Mouse (Mus musculus) midbrain, embryonic 10.5 days (tissue): Measurements from ENCODE around the gene Rab3c. TPM values are rescaled to one million over a fixed set of nuclear protein-coding genes. Genes with fewer than 3 reads are reported as not detected.
A peak's percentile ranks its signal among the peaks of the same experiment; 100 is the strongest.

Experiments
- DNase-seq: peaks from one replicate; pipeline ENCODE4 v3.0.0-alpha.2; 2017; ENCODE audit warnings: low spot score
- H3K27ac ChIP-seq: fragments of 300-500 bp; sonication (generic); replicated peaks from 2 replicates; pipeline ENCODE4 v1.5.1; 2016; ENCODE audit warnings: mild to moderate bottlenecking
- H3K27me3 ChIP-seq: fragments of 300-500 bp; sonication (generic); 2 replicates; pipeline ENCODE4 v1.6.1; 2016; ENCODE audit warnings: low read depth, mild to moderate bottlenecking; ENCODE audit not compliant: poor library complexity, severe bottlenecking
- H3K36me3 ChIP-seq: fragments of 300-500 bp; sonication (generic); 2 replicates; pipeline ENCODE4 v1.6.1; 2016; ENCODE audit warnings: mild to moderate bottlenecking, moderate library complexity
- H3K4me1 ChIP-seq: fragments of 300-500 bp; sonication (generic); 2 replicates; pipeline ENCODE4 v1.6.1; 2016
- H3K4me3 ChIP-seq: fragments of 300-500 bp; sonication (generic); 2 replicates; pipeline ENCODE4 v1.5.1; 2016; ENCODE audit warnings: mild to moderate bottlenecking, moderate library complexity
- H3K9me3 ChIP-seq: fragments of 300-500 bp; sonication (generic); replicated peaks from 2 replicates; pipeline ENCODE4 v1.6.1; 2016; ENCODE audit warnings: mild to moderate bottlenecking
- WGBS: fragments of 180-500 bp; shearing (Covaris S2); methylation state at CpG from one replicate; pipeline ENCODE4 v1.1.7; 2016; 5-methylcytosine and 5-hydroxymethylcytosine counted together
- polyA plus RNA-seq: library from polyadenylated mRNA; unstranded; fragments of >200 nt; fragmentation: Nextera tagmentation; extraction: Ambion mirVana; gene quantifications from 2 replicates; pipeline ENCODE4 v1.2.1, GENCODE M21; 2016

Gene Rab3c
- polyA plus RNA-seq, 1 experiment from 2014 or later = 9.0 TPM

GRCm38 (mm10) chr13:110024381-110025161 lies 256.2 kb downstream of the Rab3c start:
- Histone ChIP-seq H3K36me3 (no peaks in the 10 kb centered on the region), H3K27ac (no peak overlapping the region), H3K27me3 (peaks cover 12% of the 10 kb centered on the region), H3K4me3 (no peak overlapping the region), H3K4me1 (peaks cover 5% of the 10 kb centered on the region), H3K9me3 (no peaks in the 10 kb centered on the region)
- DNase-seq = no peak
- 86% methylated on average over 10 of the region's 10 CpGs for WGBS

- WGBS = 87% methylated on average over 5 of the region's 5 CpGs
- H3K4me1 ChIP-seq = peaks cover 19% of the 10 kb centered on the region
- H3K27me3 ChIP-seq = peaks cover 13% of the 10 kb centered on the region
- no peaks in the 10 kb centered on the region for H3K36me3 ChIP-seq
- no peak overlapping the region for H3K4me3 ChIP-seq
- no peak overlapping the region for H3K27ac ChIP-seq
- DNase-seq = peak; percentile 34
- no peaks in the 10 kb centered on the region for H3K9me3 ChIP-seq
Observed at GRCm38 (mm10) chr13:110023031-110023430, 257.8 kb downstream of the Rab3c start.

GRCm38 (mm10) chr13:110019774-110020173 lies 261.0 kb downstream of the Rab3c start:
- no peaks in the 10 kb centered on the region for H3K36me3 ChIP-seq
- H3K4me1 ChIP-seq = peaks cover 28% of the 10 kb centered on the region
- peaks cover 23% of the 10 kb centered on the region for H3K27me3 ChIP-seq
- H3K27ac ChIP-seq = peak overlapping the region; percentile 76
- WGBS = 19% methylated on average over 9 of the region's 9 CpGs
- DNase-seq = peak; percentile 32
- peak overlapping the region; percentile 56 for H3K4me3 ChIP-seq
- no peaks in the 10 kb centered on the region for H3K9me3 ChIP-seq

GRCm38 (mm10) chr13:110018941-110019743 lies 261.7 kb downstream of the Rab3c start:
- peak overlapping the region; percentile 56 for H3K4me3 ChIP-seq
- WGBS = 1% methylated on average over 20 of the region's 20 CpGs
- H3K27ac ChIP-seq = peak overlapping the region; percentile 76
- peak; percentile 49 for DNase-seq
- no peaks in the 10 kb centered on the region for H3K9me3 ChIP-seq
- H3K36me3 ChIP-seq = no peaks in the 10 kb centered on the region
- H3K27me3 ChIP-seq = peaks cover 25% of the 10 kb centered on the region
- peaks cover 28% of the 10 kb centered on the region for H3K4me1 ChIP-seq

- Histone ChIP-seq H3K4me1 (peaks cover 28% of the 10 kb centered on the region), H3K4me3 (peak overlapping the region; percentile 56), H3K9me3 (no peaks in the 10 kb centered on the region), H3K27ac (peak overlapping the region; percentile 76), H3K27me3 (peaks cover 27% of the 10 kb centered on the region), H3K36me3 (no peaks in the 10 kb centered on the region)
- peak; percentile 84 for DNase-seq
- WGBS = under 1% methylated on average over 17 of the region's 17 CpGs
Observed at GRCm38 (mm10) chr13:110018431-110018901, 262.3 kb downstream of the Rab3c start.

GRCm38 (mm10) chr13:110012029-110012428 lies 268.8 kb downstream of the Rab3c start:
- WGBS = 90% methylated on average over 4 of the region's 4 CpGs
- Histone ChIP-seq H3K4me1 (peaks cover 18% of the 10 kb centered on the region), H3K9me3 (no peaks in the 10 kb centered on the region), H3K27me3 (peaks cover 9% of the 10 kb centered on the region; the same call in 1 of the 2 replicates), H3K27ac (no peak overlapping the region), H3K36me3 (no peaks in the 10 kb centered on the region), H3K4me3 (no peak overlapping the region)
- no peak for DNase-seq

- H3K4me3 ChIP-seq = no peak overlapping the region
- 0 out of 2 replicates have a peak, but pooled peaks cover 4% of the 10 kb centered on the region for H3K27me3 ChIP-seq
- H3K27ac ChIP-seq = no peak overlapping the region
- no peak for DNase-seq
- H3K36me3 ChIP-seq = no peaks in the 10 kb centered on the region
- H3K9me3 ChIP-seq = no peaks in the 10 kb centered on the region
- peaks cover 23% of the 10 kb centered on the region for H3K4me1 ChIP-seq
- WGBS = 87% methylated on average over 6 of the region's 6 CpGs
Observed at GRCm38 (mm10) chr13:110010876-110011275, 269.9 kb downstream of the Rab3c start.

- WGBS = 56% methylated on average over 8 of the region's 8 CpGs
- no peak overlapping the region for H3K27ac ChIP-seq
- H3K27me3 ChIP-seq = no peaks in the 10 kb centered on the region
- no peaks in the 10 kb centered on the region for H3K36me3 ChIP-seq
- H3K4me1 ChIP-seq = peaks cover 23% of the 10 kb centered on the region
- no peaks in the 10 kb centered on the region for H3K9me3 ChIP-seq
- H3K4me3 ChIP-seq = no peak overlapping the region
- DNase-seq = no peak
Observed at GRCm38 (mm10) chr13:110008539-110008938, 272.3 kb downstream of the Rab3c start.

GRCm38 (mm10) chr13:110006106-110006781 lies 274.6 kb downstream of the Rab3c start:
- no peaks in the 10 kb centered on the region for H3K9me3 ChIP-seq
- H3K4me3 ChIP-seq = no peak overlapping the region
- no peak overlapping the region for H3K27ac ChIP-seq
- H3K4me1 ChIP-seq = peaks cover 23% of the 10 kb centered on the region
- 53% methylated on average over 21 of the region's 21 CpGs for WGBS
- H3K27me3 ChIP-seq = no peaks in the 10 kb centered on the region
- no peak for DNase-seq
- no peaks in the 10 kb centered on the region for H3K36me3 ChIP-seq

Other genes starting within 250 kb of the Rab3c start
- 0.10 and 0.22 TPM in 2 replicates for gene Gapt, start 76.2 kb upstream of the Rab3c start, polyA plus RNA-seq
- 40.5 and 51.0 TPM in 2 replicates for gene Plk2, start 114.0 kb upstream of the Rab3c start, polyA plus RNA-seq